Mouse (Mus musculus) embryo, embryonic 10 days (tissue): ENCODE data around the gene Cbwd1.

Experiments used
- DNase-seq: peaks from one replicate; pipeline ENCODE4 v3.0.0-alpha.2; 2015; ENCODE audit warnings: low spot score

Gene Cbwd1

GRCm38 (mm10) chr19:24977991-24978390, 16.6 kb upstream of the Cbwd1 start:
- no peak for DNase-seq

- no peak for DNase-seq
These were observed 11.4 kb upstream of the Cbwd1 start for GRCm38 (mm10) chr19:24972701-24973390.

GRCm38 (mm10) chr19:24971307-24971706, 9.9 kb upstream of the Cbwd1 start:
- DNase-seq, result no peak

- DNase-seq, result no peak
These were observed 5.5 kb upstream of the Cbwd1 start for GRCm38 (mm10) chr19:24966941-24967340.

GRCm38 (mm10) chr19:24966203-24966602, 4.8 kb upstream of the Cbwd1 start:
- DNase-seq, result no peak

GRCm38 (mm10) chr19:24958531-24958930, 2.9 kb downstream of the Cbwd1 start:
- DNase-seq, result peak; percentile 80

- DNase-seq, result peak; percentile 52
These were observed 15.7 kb downstream of the Cbwd1 start for GRCm38 (mm10) chr19:24945521-24946262.

GRCm38 (mm10) chr19:24937084-24937483, 24.3 kb downstream of the Cbwd1 start:
- peak; percentile 38 for DNase-seq

- DNase-seq, result peak; percentile 29
These were observed 32.4 kb downstream of the Cbwd1 start for GRCm38 (mm10) chr19:24929041-24929440.

- DNase-seq, result no peak
These were observed 40.5 kb downstream of the Cbwd1 start for GRCm38 (mm10) chr19:24920866-24921265.

GRCm38 (mm10) chr19:24908385-24909155, 52.8 kb downstream of the Cbwd1 start:
- no peak for DNase-seq

- DNase-seq, result no peak
These were observed 53.8 kb downstream of the Cbwd1 start for GRCm38 (mm10) chr19:24907655-24908054.

- no peak for DNase-seq
These were observed 58.6 kb downstream of the Cbwd1 start for GRCm38 (mm10) chr19:24902821-24903220.

- no peak for DNase-seq
These were observed 59.2 kb downstream of the Cbwd1 start for GRCm38 (mm10) chr19:24902256-24902655.

- no peak for DNase-seq
These were observed 59.7 kb downstream of the Cbwd1 start for GRCm38 (mm10) chr19:24901666-24902065.

GRCm38 (mm10) chr19:24900581-24901220, 60.7 kb downstream of the Cbwd1 start, which contains the start of gene Foxd4:
Foxd4 (minus strand) TSS chr19:24901197.
- peak; percentile 12 for DNase-seq

GRCm38 (mm10) chr19:24899578-24900544, 61.5 kb downstream of the Cbwd1 start:
- peak; percentile 53 for DNase-seq

GRCm38 (mm10) chr19:24898737-24899577, 62.5 kb downstream of the Cbwd1 start:
- DNase-seq, result peak; percentile 25

GRCm38 (mm10) chr19:24897896-24898736, 63.3 kb downstream of the Cbwd1 start:
- DNase-seq, result no peak
